Mouse (Mus musculus) stomach, embryonic 14.5 days (tissue): ENCODE results near the gene Fbxo6. TPM values are rescaled to one million over a fixed set of nuclear protein-coding genes. Genes with fewer than 3 reads are reported as not detected.

ENCODE experiments used
- ATAC-seq: fragments of 200-750 bp; cut with Nextera tagmentation; 2 replicates; pipeline ENCODE4 v1.8.0; 2017; ENCODE audit warnings: low read depth, moderate TSS enrichment; ENCODE audit not compliant: insufficient number of reproducible peaks, insufficient read depth, low FRiP score
- H3K27ac ChIP-seq: fragments of 300-500 bp; sonication (generic); 2 replicates; pipeline ENCODE4 v1.5.1; 2014; ENCODE audit warnings: mild to moderate bottlenecking, low read length, moderate library complexity, mixed read lengths
- H3K27me3 ChIP-seq: fragments of 300-500 bp; sonication (generic); 2 replicates; pipeline ENCODE4 v1.6.1; 2014; ENCODE audit warnings: low read length, control low read depth, mixed read lengths; ENCODE audit not compliant: control insufficient read depth, insufficient read depth
- H3K36me3 ChIP-seq: fragments of 300-500 bp; sonication (generic); 2 replicates; pipeline ENCODE4 v1.6.1; 2014; ENCODE audit warnings: mild to moderate bottlenecking, control low read depth, low read length, moderate library complexity, mixed read lengths; ENCODE audit not compliant: control insufficient read depth, insufficient read depth
- H3K4me1 ChIP-seq: fragments of 300-500 bp; sonication (generic); 2 replicates; pipeline ENCODE4 v1.6.1; 2014; ENCODE audit warnings: low read length, control low read depth, mixed read lengths; ENCODE audit not compliant: control insufficient read depth, insufficient read depth
- H3K4me2 ChIP-seq: fragments of 300-500 bp; sonication (generic); replicated peaks from 2 replicates; pipeline ENCODE4 v1.6.1; 2014; ENCODE audit warnings: low read depth, low read length, control low read depth
- H3K4me3 ChIP-seq: fragments of 300-500 bp; sonication (generic); 2 replicates; pipeline ENCODE4 v1.5.1; 2014; ENCODE audit warnings: low read depth, low read length, control low read depth
- H3K9ac ChIP-seq: fragments of 300-500 bp; sonication (generic); replicated peaks from 2 replicates; pipeline ENCODE4 v1.6.1; 2014; ENCODE audit warnings: low read depth, mild to moderate bottlenecking, control low read depth, low read length, moderate library complexity, mixed read lengths
- H3K9me3 ChIP-seq: fragments of 300-500 bp; sonication (generic); 2 replicates; pipeline ENCODE4 v1.6.1; 2016; ENCODE audit warnings: low read depth, low read length, control low read depth; ENCODE audit not compliant: control insufficient read depth
- WGBS: fragments of 180-500 bp; shearing (Covaris S2); extraction: QIAGEN DNeasy Blood & Tissue Kit; methylation state at CpG from one replicate; pipeline ENCODE4 v1.1.7; 2014; 5-methylcytosine and 5-hydroxymethylcytosine counted together
- polyA plus RNA-seq: library from polyadenylated mRNA; unstranded; fragments of >200 nt; fragmentation: Nextera tagmentation; extraction: Ambion mirVana; gene quantifications from 2 replicates; pipeline ENCODE4 v1.2.1, GENCODE M21; 2014

Gene Fbxo6
- polyA plus RNA-seq, 1 experiment from 2014 or later = 17.6 TPM

- no peaks in the 10 kb centered on the region for H3K9me3 ChIP-seq
- no peak overlapping the region for H3K4me2 ChIP-seq
- 76% methylated on average over 4 of the region's 4 CpGs for WGBS
Measured at GRCm38 (mm10) chr4:148116657-148117056, 35.3 kb downstream of the Fbxo6 start.

GRCm38 (mm10) chr4:148115467-148115866 is 36.5 kb downstream of the Fbxo6 start:
- Histone ChIP-seq H3K4me3 (no peak overlapping the region), H3K36me3 (no peaks in the 10 kb centered on the region), H3K27me3 (no peaks in the 10 kb centered on the region), H3K4me1 (no peaks in the 10 kb centered on the region), H3K9me3 (no peaks in the 10 kb centered on the region), H3K4me2 (0 out of 2 replicates have a peak overlapping the region, but pooled peaks have one; percentile 8), H3K27ac (no peak overlapping the region), H3K9ac (no peak overlapping the region)
- ATAC-seq = peak; percentile 44; the same call in 1 of the 2 replicates
- 5% methylated on average over 15 of the region's 15 CpGs for WGBS

More at GRCm38 (mm10) chr4:148116657-148117056, 35.3 kb downstream of the Fbxo6 start:
- Histone ChIP-seq H3K9ac (no peak overlapping the region), H3K36me3 (no peaks in the 10 kb centered on the region), H3K4me1 (no peaks in the 10 kb centered on the region), H3K4me3 (no peak overlapping the region), H3K27ac (no peak overlapping the region), H3K27me3 (no peaks in the 10 kb centered on the region)
- ATAC-seq = no peak

- H3K4me3 ChIP-seq = no peak overlapping the region
- 3% methylated on average over 15 of the region's 15 CpGs for WGBS
- no peaks in the 10 kb centered on the region for H3K36me3 ChIP-seq
- no peak overlapping the region for H3K9ac ChIP-seq
- peak; percentile 64; the same call in 1 of the 2 replicates for ATAC-seq
- no peaks in the 10 kb centered on the region for H3K4me1 ChIP-seq
- H3K27me3 ChIP-seq = no peaks in the 10 kb centered on the region
- H3K4me2 ChIP-seq = 0 out of 2 replicates have a peak overlapping the region, but pooled peaks have one; percentile 10
- no peaks in the 10 kb centered on the region for H3K9me3 ChIP-seq
- no peak overlapping the region for H3K27ac ChIP-seq
Measured at GRCm38 (mm10) chr4:148114758-148115391, 37.1 kb downstream of the Fbxo6 start.

- Histone ChIP-seq H3K27me3 (no peaks in the 10 kb centered on the region), H3K4me1 (no peaks in the 10 kb centered on the region; the same call in 1 of the 2 replicates), H3K9ac (no peak overlapping the region), H3K4me3 (no peak overlapping the region), H3K27ac (no peak overlapping the region), H3K36me3 (no peaks in the 10 kb centered on the region), H3K4me2 (no peak overlapping the region), H3K9me3 (no peaks in the 10 kb centered on the region)
- no peak for ATAC-seq
- 71% methylated on average over 12 of the region's 12 CpGs for WGBS
Measured at GRCm38 (mm10) chr4:148112519-148112918, 39.4 kb downstream of the Fbxo6 start.

GRCm38 (mm10) chr4:148109215-148109614 is 42.7 kb downstream of the Fbxo6 start:
- no peak overlapping the region for H3K27ac ChIP-seq
- no peak for ATAC-seq
- H3K4me1 ChIP-seq = no peaks in the 10 kb centered on the region; the same call in 1 of the 2 replicates
- H3K9me3 ChIP-seq = no peaks in the 10 kb centered on the region
- H3K4me2 ChIP-seq = no peak overlapping the region
- no peaks in the 10 kb centered on the region for H3K27me3 ChIP-seq
- WGBS = 64% methylated on average over 5 of the region's 5 CpGs
- no peak overlapping the region for H3K9ac ChIP-seq
- H3K4me3 ChIP-seq = no peak overlapping the region
- no peaks in the 10 kb centered on the region for H3K36me3 ChIP-seq

- no peak for ATAC-seq
- Histone ChIP-seq H3K27me3 (no peaks in the 10 kb centered on the region), H3K27ac (no peak overlapping the region), H3K36me3 (no peaks in the 10 kb centered on the region), H3K4me3 (no peak overlapping the region), H3K4me1 (no peaks in the 10 kb centered on the region; the same call in 1 of the 2 replicates), H3K9me3 (no peaks in the 10 kb centered on the region), H3K9ac (no peak overlapping the region), H3K4me2 (no peak overlapping the region)
- WGBS = 52% methylated on average over 7 of the region's 7 CpGs
Measured at GRCm38 (mm10) chr4:148108565-148109100, 43.3 kb downstream of the Fbxo6 start.

- peak; percentile 50; the same call in 1 of the 2 replicates for ATAC-seq
- H3K4me2 ChIP-seq = no peak overlapping the region
- H3K27me3 ChIP-seq = no peaks in the 10 kb centered on the region
- no peaks in the 10 kb centered on the region for H3K9me3 ChIP-seq
- no peak overlapping the region for H3K9ac ChIP-seq
- no peak overlapping the region for H3K27ac ChIP-seq
- no peaks in the 10 kb centered on the region; the same call in 1 of the 2 replicates for H3K4me1 ChIP-seq
- WGBS = 23% methylated on average over 22 of the region's 22 CpGs
- no peak overlapping the region for H3K4me3 ChIP-seq
- no peaks in the 10 kb centered on the region for H3K36me3 ChIP-seq
Measured at GRCm38 (mm10) chr4:148107621-148108291, 44.2 kb downstream of the Fbxo6 start.

GRCm38 (mm10) chr4:148104146-148104545 is 47.8 kb downstream of the Fbxo6 start:
- Histone ChIP-seq H3K9ac (no peak overlapping the region), H3K27ac (no peak overlapping the region), H3K27me3 (no peaks in the 10 kb centered on the region), H3K36me3 (no peaks in the 10 kb centered on the region), H3K4me1 (no peaks in the 10 kb centered on the region; the same call in 1 of the 2 replicates), H3K9me3 (no peaks in the 10 kb centered on the region), H3K4me2 (no peak overlapping the region), H3K4me3 (no peak overlapping the region)
- WGBS = 87% methylated on average over 3 of the region's 3 CpGs
- no peak for ATAC-seq
